Mouse (Mus musculus): ENCODE data around the gene Espl1.
A peak's percentile ranks its signal among the peaks of the same experiment; 100 is the strongest.
"Not testable (repeated sequence)": the region's sequence is repeated elsewhere in the genome, so short reads cannot be mapped to it uniquely, and the experiment has no call there.

The Espl1 gene

GRCm38 (mm10) chr15:102278726-102279091 lies 17.4 kb upstream of the Espl1 start:
- no peak for DNase-seq

- peak; percentile 89 for DNase-seq
These were observed 16.8 kb upstream of the Espl1 start, which contains the start of gene Mfsd5 for GRCm38 (mm10) chr15:102279092-102279782. Mfsd5 (plus strand) TSS chr15:102279454.

- peak; percentile 60 for DNase-seq
These were observed 16.1 kb upstream of the Espl1 start for GRCm38 (mm10) chr15:102279783-102280520.

- DNase-seq, result peak; percentile 38
These were observed 15.4 kb upstream of the Espl1 start for GRCm38 (mm10) chr15:102280623-102281022.

GRCm38 (mm10) chr15:102282463-102283292 lies 13.4 kb upstream of the Espl1 start:
- no peak for DNase-seq

- no peak for DNase-seq
These were observed 12.4 kb upstream of the Espl1 start for GRCm38 (mm10) chr15:102283648-102284047.

GRCm38 (mm10) chr15:102287395-102287794 lies 8.7 kb upstream of the Espl1 start:
- DNase-seq, result peak; percentile 22

GRCm38 (mm10) chr15:102296368-102297006 lies 421 bp downstream of the Espl1 start:
- DNase-seq, result no peak

- DNase-seq, result no peak
These were observed 6.5 kb downstream of the Espl1 start for GRCm38 (mm10) chr15:102302542-102302941.

- DNase-seq, result no peak
These were observed 12.7 kb downstream of the Espl1 start for GRCm38 (mm10) chr15:102308717-102309116.

GRCm38 (mm10) chr15:102310074-102310845 lies 14.2 kb downstream of the Espl1 start:
- no peak for DNase-seq

GRCm38 (mm10) chr15:102311489-102311888 lies 15.4 kb downstream of the Espl1 start:
- DNase-seq, result no peak

GRCm38 (mm10) chr15:102315292-102315691 lies 19.2 kb downstream of the Espl1 start:
- DNase-seq, result no peak

- DNase-seq, result peak; percentile 45
These were observed 20.2 kb downstream of the Espl1 start for GRCm38 (mm10) chr15:102316263-102316662.

- peak; percentile 44 for DNase-seq
These were observed 28.8 kb downstream of the Espl1 start for GRCm38 (mm10) chr15:102324654-102325473.

GRCm38 (mm10) chr15:102326022-102326576 lies 30.0 kb downstream of the Espl1 start, which contains the start of gene Pfdn5:
Pfdn5 (plus strand) TSS chr15:102326116.
- peak; percentile 88 for DNase-seq

GRCm38 (mm10) chr15:102326892-102327291 lies 30.8 kb downstream of the Espl1 start:
- DNase-seq, result no peak

GRCm38 (mm10) chr15:102331610-102332015 lies 35.5 kb downstream of the Espl1 start, which contains the start of gene Myg1:
Myg1 (plus strand) TSS chr15:102331709.
- DNase-seq, result peak; percentile 83

- no peak for DNase-seq
These were observed 39.2 kb downstream of the Espl1 start for GRCm38 (mm10) chr15:102335254-102335653.

GRCm38 (mm10) chr15:102335925-102336324 lies 39.9 kb downstream of the Espl1 start:
- not testable (repeated sequence) for DNase-seq

- no peak for DNase-seq
These were observed 40.9 kb downstream of the Espl1 start for GRCm38 (mm10) chr15:102336946-102337345.

Measured in cerebellum, adult 9-11 months (tissue).